Mouse (Mus musculus) CH12.LX (cell line): ENCODE data around the gene Slc7a15. TPM values are rescaled to one million over a fixed set of nuclear protein-coding genes. Genes with fewer than 3 reads are reported as not detected.
"Not testable (repeated sequence)": the region's sequence is repeated elsewhere in the genome, so short reads cannot be mapped to it uniquely, and the experiment has no call there.

Experiments used
- DNase-seq: peaks from one replicate; pipeline ENCODE4 v3.0.0-alpha.2; 2013; ENCODE audit errors: extremely low read depth
- H3K27ac ChIP-seq: 2 replicates; pipeline ENCODE4 v1.5.1; 2012; ENCODE audit warnings: low read depth, mild to moderate bottlenecking, control low read depth, moderate library complexity; ENCODE audit not compliant: insufficient read depth
- H3K27me3 ChIP-seq: replicated peaks from 2 replicates; pipeline ENCODE3; 2012; ENCODE audit warnings: inconsistent platforms
- H3K36me3 ChIP-seq, 2 experiments: replicated peaks in 1 of 2; 2 replicates each; pipeline versions ENCODE3 to v1.6.1; 2012; ENCODE audit warnings: inconsistent platforms in 1 of 2, low read length in 1 of 2, mild to moderate bottlenecking in 1 of 2, mixed read lengths in 1 of 2, moderate library complexity in 1 of 2; ENCODE audit not compliant: control insufficient read depth in 1 of 2, insufficient read depth in 1 of 2
- H3K4me1 ChIP-seq, 2 experiments: 2 replicates each; pipeline ENCODE4 v1.6.1; 2012; ENCODE audit warnings: inconsistent platforms in 1 of 2, moderate library complexity in 1 of 2; ENCODE audit not compliant: insufficient read depth in 2 of 2, control insufficient read depth in 1 of 2
- H3K4me2 ChIP-seq: 2 replicates; pipeline ENCODE4 v1.6.1; 2012; ENCODE audit warnings: low read depth, mild to moderate bottlenecking, control low read depth; ENCODE audit not compliant: poor library complexity, insufficient read depth, severe bottlenecking
- H3K4me3 ChIP-seq, 3 experiments: fragments of 150-350 bp in 1 of 3; sonication (generic) in 1 of 3; replicated peaks in 1 of 3; 2 replicates each; pipeline versions ENCODE3 to v1.5.1; 2011 to 2012; ENCODE audit warnings: low read depth in 2 of 3, low read length in 2 of 3, mild to moderate bottlenecking in 2 of 3, moderate library complexity in 2 of 3, control low read depth in 1 of 3, improper control_type of control experiment in 1 of 3, inconsistent platforms in 1 of 3, mixed read lengths in 1 of 3; ENCODE audit not compliant: poor library complexity in 1 of 3
- H3K79me2 ChIP-seq: replicated peaks from 2 replicates; pipeline ENCODE4 v1.6.1; 2012; ENCODE audit warnings: mild to moderate bottlenecking, moderate library complexity; ENCODE audit not compliant: control insufficient read depth, poor library complexity, insufficient read depth, severe bottlenecking; ENCODE audit errors: extremely low read depth
- H3K9ac ChIP-seq: 2 replicates; pipeline ENCODE4 v1.6.1; 2012; ENCODE audit warnings: low read depth, mild to moderate bottlenecking, control low read depth, moderate library complexity; ENCODE audit not compliant: insufficient read depth
- H3K9me3 ChIP-seq: replicated peaks from 2 replicates; pipeline ENCODE3; 2012; ENCODE audit warnings: low read length, inconsistent platforms, mixed read lengths
- BHLHE40 ChIP-seq: IDR thresholded peaks from 2 replicates; pipeline ENCODE4 v1.6.1; 2011; ENCODE audit warnings: mild to moderate bottlenecking, low read depth, low read length, improper control_type of control experiment
- CHD1 ChIP-seq: IDR thresholded peaks from 2 replicates; pipeline ENCODE4 v1.6.1; 2012; ENCODE audit warnings: low read depth, low read length, improper control_type of control experiment, inconsistent platforms
- E2F4 ChIP-seq: IDR thresholded peaks from 2 replicates; pipeline ENCODE4 v1.6.1; 2011; ENCODE audit warnings: low read depth, low read length, improper control_type of control experiment; ENCODE audit not compliant: insufficient replicate concordance
- ETS1 ChIP-seq: conservative IDR thresholded peaks from 2 replicates; pipeline ENCODE4 v1.6.1; 2012; ENCODE audit warnings: low read depth, mild to moderate bottlenecking, inconsistent platforms, low read length, improper control_type of control experiment, moderate library complexity
- JUN ChIP-seq: IDR thresholded peaks from 2 replicates; pipeline ENCODE4 v1.6.1; 2011; ENCODE audit warnings: low read depth, mild to moderate bottlenecking, low read length, improper control_type of control experiment, moderate library complexity; ENCODE audit not compliant: insufficient read depth
- JUND ChIP-seq: conservative IDR thresholded peaks from 2 replicates; pipeline ENCODE4 v1.6.1; 2011; ENCODE audit warnings: low read depth, low read length, improper control_type of control experiment
- MAX ChIP-seq: IDR thresholded peaks from 2 replicates; pipeline ENCODE4 v1.6.1; 2011; ENCODE audit warnings: low read length, improper control_type of control experiment
- MAZ ChIP-seq: IDR thresholded peaks from 2 replicates; pipeline ENCODE4 v1.6.1; 2012; ENCODE audit warnings: low read depth, mild to moderate bottlenecking, inconsistent platforms, low read length, improper control_type of control experiment, moderate library complexity
- MEF2A ChIP-seq: IDR thresholded peaks from 2 replicates; pipeline ENCODE4 v1.6.1; 2014; ENCODE audit warnings: low read depth, mild to moderate bottlenecking, inconsistent platforms, low read length, improper control_type of control experiment, borderline replicate concordance
- NRF1 ChIP-seq: IDR thresholded peaks from 2 replicates; pipeline ENCODE4 v1.6.1; 2014; ENCODE audit warnings: low read depth, mild to moderate bottlenecking, inconsistent platforms, low read length, improper control_type of control experiment, moderate library complexity
- PAX5 ChIP-seq: IDR thresholded peaks from 2 replicates; pipeline ENCODE4 v1.6.1; 2012; ENCODE audit warnings: low read length, inconsistent platforms, mixed read lengths
- POLR2A ChIP-seq: IDR thresholded peaks from 2 replicates; pipeline ENCODE4 v1.6.1; 2011; ENCODE audit warnings: low read depth, mild to moderate bottlenecking, improper control_type of control experiment, low read length
- SMC3 ChIP-seq: IDR thresholded peaks from 2 replicates; pipeline ENCODE4 v1.6.1; 2011; ENCODE audit warnings: low read depth, low read length, improper control_type of control experiment
- TBP ChIP-seq: conservative IDR thresholded peaks from 2 replicates; pipeline ENCODE4 v1.6.1; 2011; ENCODE audit warnings: low read depth, low read length, improper control_type of control experiment
- USF2 ChIP-seq: conservative IDR thresholded peaks from 2 replicates; pipeline ENCODE4 v1.6.1; 2011; ENCODE audit warnings: low read depth, low read length, improper control_type of control experiment
- ZKSCAN1 ChIP-seq: IDR thresholded peaks from 2 replicates; pipeline ENCODE4 v1.6.1; 2012; ENCODE audit warnings: low read depth, inconsistent platforms, low read length, improper control_type of control experiment, borderline replicate concordance
- ZMIZ1 ChIP-seq: IDR thresholded peaks from 2 replicates; pipeline ENCODE4 v1.6.1; 2012; ENCODE audit warnings: low read depth, mild to moderate bottlenecking, inconsistent platforms, low read length, improper control_type of control experiment
- dilution Hi-C: fragments of 300-500 bp; cut with MboI; formaldehyde crosslinking; loops from 2 replicates; pipeline ENCODE4 v1.14.3; 2020; ENCODE audit warnings: low sequenced_read_pairs; ENCODE audit not compliant: extremely low pct_unique_long_range_greater_than_20kb, extremely low pct_ligation_motif_present
- in situ Hi-C: fragments of 300-500 bp; cut with MboI; formaldehyde crosslinking; loops from 3 replicates; pipeline ENCODE4 v1.14.3; 2019; ENCODE audit warnings: low sequenced_read_pairs, low pct_ligation_motif_present, low pct_unique_long_range_greater_than_20kb, mixed read lengths
- polyA plus RNA-seq: library from polyadenylated mRNA; unstranded; fragments of >175 nt; gene quantifications from 2 replicates; pipeline ENCODE4 v1.2.1, GENCODE M21; 2012; ENCODE audit warnings: low read depth; ENCODE audit not compliant: insufficient read length
- total RNA-seq, 2 experiments: library from RNA; depleted of rRNA; stranded (reverse); fragments of 300-350 nt in 1 of 2; fragments of >200 nt in 1 of 2; gene quantifications; 2 replicates each; pipeline ENCODE4 v1.2.3; 2012 to 2014

Gene Slc7a15
- total and polyA plus RNA-seq, 3 experiments, result not detected

- Histone ChIP-seq H3K27ac (no peak overlapping the region), H3K79me2 (no peaks in the 10 kb centered on the region), H3K4me3 (no peak overlapping the region), H3K4me2 (no peak overlapping the region), H3K36me3 (peaks cover 4 to 5% of the 10 kb centered on the region in 2 experiments), H3K9me3 (peaks cover 4% of the 10 kb centered on the region), H3K9ac (no peak overlapping the region), H3K4me1 (no peaks in the 10 kb centered on the region), H3K27me3 (no peaks in the 10 kb centered on the region)
- dilution Hi-C loops (no loop called here), in situ Hi-C loops (no loop called here)
- TF ChIP-seq MAX (no peak), PAX5 (no peak), JUN (no peak), MAZ (no peak), ETS1 (no peak), TBP (no peak), NRF1 (no peak), JUND (no peak), ZMIZ1 (no peak), ZKSCAN1 (no peak), BHLHE40 (no peak), SMC3 (no peak), POLR2A (no peak)
- DNase-seq, result no peak
Measured at GRCm38 (mm10) chr12:8618271-8618670, 19.4 kb upstream of the Slc7a15 start.

GRCm38 (mm10) chr12:8609070-8609469 lies 10.2 kb upstream of the Slc7a15 start:
- no peak overlapping the region for H3K27ac ChIP-seq
- in situ Hi-C loops (no loop called here), dilution Hi-C loops (no loop called here)
- no peak for TF ChIP-seq SMC3
- no peak for TF ChIP-seq E2F4
- TF ChIP-seq POLR2A, result no peak
- no peak for TF ChIP-seq MEF2A
- TF ChIP-seq ETS1, result no peak
- no peak for DNase-seq
- H3K9ac ChIP-seq, result no peak overlapping the region
- no peaks in the 10 kb centered on the region for H3K27me3 ChIP-seq
- no peak overlapping the region for H3K4me3 ChIP-seq
- peaks cover 0 to 9% of the 10 kb centered on the region in 2 experiments; a peak in 1 of 4 replicates for H3K4me1 ChIP-seq
- H3K79me2 ChIP-seq, result no peaks in the 10 kb centered on the region
- no peak overlapping the region for H3K4me2 ChIP-seq
- no peaks in the 10 kb centered on the region for H3K36me3 ChIP-seq
- no peaks in the 10 kb centered on the region for H3K9me3 ChIP-seq

- dilution Hi-C loops, result no loop called here
- Histone ChIP-seq H3K27ac (no peak overlapping the region), H3K4me3 (no peak overlapping the region), H3K9me3 (no peaks in the 10 kb centered on the region), H3K9ac (no peak overlapping the region), H3K27me3 (no peaks in the 10 kb centered on the region), H3K79me2 (no peaks in the 10 kb centered on the region), H3K4me2 (no peak overlapping the region), H3K4me1 (no peaks in the 10 kb centered on the region)
- in situ Hi-C loops, result no loop called here
- no peak for DNase-seq
- TF ChIP-seq POLR2A (no peak), PAX5 (no peak), USF2 (no peak), CHD1 (no peak)
- TF ChIP-seq, all 38 proteins: peak for 0
- H3K36me3 ChIP-seq, result no peaks in the 10 kb centered on the region
Measured at GRCm38 (mm10) chr12:8595611-8596010, 3.3 kb downstream of the Slc7a15 start.

- H3K79me2 ChIP-seq, H3K9ac ChIP-seq, H3K36me3 ChIP-seq, H3K4me3 ChIP-seq, H3K27ac ChIP-seq, in situ Hi-C loops, dilution Hi-C loops, DNase-seq, H3K27me3 ChIP-seq, H3K4me2 ChIP-seq, H3K9me3 ChIP-seq: not testable (repeated sequence)
- H3K4me1 ChIP-seq, result peaks cover 3 to 12% of the 10 kb centered on the region in 2 experiments; a peak in 3 of 4 replicates
Measured at GRCm38 (mm10) chr12:8591326-8591725, 7.5 kb downstream of the Slc7a15 start.
